ENCODE assay signal across 8 mouse cellular contexts in the genomic region with DNA sequence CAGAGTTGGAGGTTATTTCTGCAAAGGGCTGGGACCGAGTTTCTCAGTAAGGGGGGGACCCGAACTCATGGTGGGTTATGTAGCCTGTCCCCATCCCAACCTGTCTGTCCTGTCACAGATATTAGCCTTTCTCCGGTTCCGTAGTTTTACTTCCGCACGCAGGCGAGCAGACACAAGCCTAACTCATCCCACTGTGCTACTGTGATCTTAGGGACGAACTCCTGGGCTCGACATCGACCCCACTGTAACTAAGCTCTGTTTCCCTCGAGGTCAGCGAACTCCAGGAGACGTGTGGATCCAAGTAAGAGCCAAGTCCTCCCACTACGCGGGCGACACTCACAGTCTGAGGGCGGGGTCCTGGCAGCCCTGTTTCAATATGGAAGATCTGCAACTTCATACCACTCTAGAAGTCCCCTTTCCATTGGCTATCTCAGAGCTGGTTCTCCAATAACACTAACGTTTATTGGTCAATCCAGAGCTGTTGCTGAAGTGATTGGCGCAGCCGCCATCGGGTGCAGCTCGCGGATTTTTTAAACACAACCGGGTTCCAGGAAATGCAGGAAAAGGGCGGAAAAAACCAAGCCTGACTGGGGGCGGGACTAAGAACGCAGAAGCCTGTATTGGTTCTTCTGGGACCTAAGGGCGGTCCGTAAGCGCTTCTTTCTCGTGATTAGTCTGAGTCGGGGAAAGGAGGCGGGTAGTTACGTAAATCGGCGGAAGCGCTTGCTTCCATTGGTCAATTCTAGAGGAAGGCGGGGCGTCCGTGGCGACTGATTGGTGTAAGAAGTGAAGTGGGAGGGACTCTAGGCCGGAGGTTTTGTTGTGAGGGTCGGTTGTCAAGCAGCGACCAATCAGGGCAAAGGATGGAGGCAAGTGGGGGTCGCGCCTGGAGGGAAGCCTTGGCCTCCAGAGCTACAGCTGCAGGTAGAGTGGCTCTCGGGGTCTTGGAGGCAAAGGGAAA. TPM values are rescaled to one million over a fixed set of nuclear protein-coding genes. Genes with fewer than 3 reads are reported as not detected.
DNase-seq lines count a peak whose midpoint lies in the region; ATAC-seq lines count a peak whose summit lies in the region.

A gene (plus strand): TSS at position 806 of the 961 bp plus-strand sequence.

- peak; percentile 99 for DNase-seq in CD4-positive, CD25-positive, alpha-beta regulatory T cell, adult 2 months (ENCODE audit: low read depth, low spot score)
- peak; percentile 100 for DNase-seq in fat pad, adult 2 months (ENCODE audit: extremely low read depth, low read depth, low spot score)
- peak; percentile 98 for DNase-seq in kidney, postnatal 10 days
- DNase-seq in natural killer cell, adult 2 months (ENCODE audit: low spot score in 2 of 2): peak; percentile 99

- H3K27me3 ChIP-seq in heart, embryonic 13.5 days (replicated peaks): peaks cover 9% of the 10 kb centered on the region; the same call in 1 of the 2 replicates
- no peaks in the 10 kb centered on the region for H3K27me3 ChIP-seq in liver, embryonic 12.5 days (replicated peaks)
- H3K27me3 ChIP-seq in stomach, embryonic 15.5 days (replicated peaks): no peaks in the 10 kb centered on the region

- under 1% methylated on average over 47 of the region's 47 CpGs for WGBS in heart, embryonic 13.5 days
- under 1% methylated on average over 47 of the region's 47 CpGs for WGBS in liver, embryonic 12.5 days (ENCODE audit: insufficient replicate concordance)
- WGBS in stomach, embryonic 15.5 days: under 1% methylated on average over 47 of the region's 47 CpGs

- H3K27ac ChIP-seq in brown adipose tissue, adult 24 weeks (replicated peaks; ENCODE audit: low read depth, low read length): peak within 1 kb of the TSS; percentile 91
- H3K27ac ChIP-seq in heart, embryonic 13.5 days (replicated peaks): peak within 1 kb of the TSS; percentile 77
- H3K27ac ChIP-seq in liver, embryonic 12.5 days: peak within 1 kb of the TSS; percentile 84
- H3K27ac ChIP-seq in stomach, embryonic 15.5 days: peak within 1 kb of the TSS; percentile 69

- H3K4me3 ChIP-seq in brown adipose tissue, adult 24 weeks (ENCODE audit: insufficient read depth, low read depth, low read length): peak within 1 kb of the TSS; percentile 81
- H3K4me3 ChIP-seq in heart, embryonic 13.5 days: peak within 1 kb of the TSS; percentile 90
- peak within 1 kb of the TSS; percentile 89 for H3K4me3 ChIP-seq in liver, embryonic 12.5 days
- H3K4me3 ChIP-seq in stomach, embryonic 15.5 days (replicated peaks): peak within 1 kb of the TSS; percentile 82

- peak; percentile 93 for ATAC-seq in heart, embryonic 13.5 days (ENCODE audit: extremely low read depth, insufficient number of reproducible peaks, low FRiP score, low TSS enrichment)
- peak; percentile 93 for ATAC-seq in liver, embryonic 12.5 days
- ATAC-seq in stomach, embryonic 15.5 days (ENCODE audit: insufficient read depth, low FRiP score, low read depth): peak; percentile 96

- H3K9me3 ChIP-seq in heart, embryonic 13.5 days: no peaks in the 10 kb centered on the region
- H3K9me3 ChIP-seq in liver, embryonic 12.5 days (replicated peaks): no peaks in the 10 kb centered on the region
- no peaks in the 10 kb centered on the region for H3K9me3 ChIP-seq in stomach, embryonic 15.5 days

- H3K9ac ChIP-seq in heart, embryonic 13.5 days: peak within 1 kb of the TSS; percentile 91
- peak within 1 kb of the TSS; percentile 84 for H3K9ac ChIP-seq in liver, embryonic 12.5 days
- peak within 1 kb of the TSS; percentile 63 for H3K9ac ChIP-seq in stomach, embryonic 15.5 days

- H3K4me2 ChIP-seq in heart, embryonic 13.5 days: peak within 1 kb of the TSS; percentile 97
- peak within 1 kb of the TSS; percentile 87 for H3K4me2 ChIP-seq in liver, embryonic 12.5 days
- peak within 1 kb of the TSS; percentile 74 for H3K4me2 ChIP-seq in stomach, embryonic 15.5 days

- no peaks in the 10 kb centered on the region for H3K4me1 ChIP-seq in brown adipose tissue, adult 24 weeks (ENCODE audit: control insufficient read depth, insufficient read depth, insufficient read length, low read length)
- peaks cover 22% of the 10 kb centered on the region for H3K4me1 ChIP-seq in heart, embryonic 13.5 days
- peaks cover 47% of the 10 kb centered on the region for H3K4me1 ChIP-seq in liver, embryonic 12.5 days
- peaks cover 14% of the 10 kb centered on the region for H3K4me1 ChIP-seq in stomach, embryonic 15.5 days

- H3K36me3 ChIP-seq in heart, embryonic 13.5 days: peaks cover 27% of the 10 kb centered on the region
- H3K36me3 ChIP-seq in liver, embryonic 12.5 days: peaks cover 31% of the 10 kb centered on the region
- peaks cover 5% of the 10 kb centered on the region for H3K36me3 ChIP-seq in stomach, embryonic 15.5 days

RNA-seq across cellular contexts. Expression of the gene that starts here (rescaled TPM):
- 4.7 and 6.2 TPM in 2 replicates for polyA plus RNA-seq in brown adipose tissue, adult 24 weeks (2012; ENCODE audit: insufficient read depth, insufficient read length, missing spikeins)
- 16.0 and 16.1 TPM in 2 replicates for polyA plus RNA-seq in heart, embryonic 13.5 days (2015; fragmentation: Nextera tagmentation; extraction: Ambion mirVana)
- 17.8 and 18.5 TPM in 2 replicates for polyA plus RNA-seq in liver, embryonic 12.5 days (2016; fragmentation: Nextera tagmentation; extraction: Ambion mirVana)
- polyA plus RNA-seq in stomach, embryonic 15.5 days (2015; fragmentation: Nextera tagmentation; extraction: Ambion mirVana): 15.1 and 19.7 TPM in 2 replicates

Comparison
In these comparisons a context has a peak if more than half of its experiments do, and no peak if none do; other contexts are left out.
1. Peak in every context shown above with its lines: DNase-seq, ATAC-seq, H3K4me3 ChIP-seq and H3K27ac ChIP-seq.